Mouse (Mus musculus) E14TG2a.4 (cell line): ENCODE data around the gene Mllt11.

Source experiments
- CTCF ChIP-seq: conservative IDR thresholded peaks from 2 replicates; pipeline ENCODE4 v1.5.1; 2014; ENCODE audit warnings: low read length
- NANOG ChIP-seq: IDR thresholded peaks from 2 replicates; pipeline ENCODE4 v1.6.1; 2014; ENCODE audit warnings: borderline replicate concordance, low read length, mixed read lengths

- TF ChIP-seq CTCF, result no peak
- no peak for TF ChIP-seq NANOG
These were observed 1.5 kb upstream of the Mllt11 start for GRCm38 (mm10) chr3:95233303-95233980.
